Mouse (Mus musculus) heart, adult 2 months (tissue): Measurements from ENCODE around the gene Rnf130.

ENCODE experiments used
- CTCF ChIP-seq: fragments of 200-600 bp; IDR thresholded peaks from 2 replicates; pipeline ENCODE4 v1.8.1; 2022; ENCODE audit warnings: antibody characterized with exemption, mild to moderate bottlenecking, moderate library complexity
- EP300 ChIP-seq: fragments of 200-500 bp; IDR thresholded peaks from 2 replicates; pipeline ENCODE4 v1.6.1; 2011; ENCODE audit warnings: low read depth, low read length, control low read depth; ENCODE audit not compliant: insufficient read depth
- POLR2A ChIP-seq: fragments of 200-500 bp; IDR thresholded peaks from 2 replicates; pipeline ENCODE4 v1.6.1; 2011; ENCODE audit warnings: mild to moderate bottlenecking, low read depth, low read length, control low read depth; ENCODE audit not compliant: insufficient read depth

GRCm38 (mm10) chr11:50100548-50101307, 75.6 kb downstream of the Rnf130 start:
- TF ChIP-seq CTCF (no peak), POLR2A (no peak), EP300 (no peak)
